Mouse (Mus musculus) heart, postnatal 0 days (tissue): Measurements from ENCODE around the gene Mdga2.

Experiments
- CTCF ChIP-seq: IDR thresholded peaks from 2 replicates; pipeline ENCODE4 v1.5.1; 2016; ENCODE audit warnings: antibody characterized with exemption, control low read depth, low read depth
- EP300 ChIP-seq: IDR thresholded peaks from 2 replicates; pipeline ENCODE4 v1.6.1; 2016; ENCODE audit warnings: antibody characterized with exemption, low read depth

DNA sequence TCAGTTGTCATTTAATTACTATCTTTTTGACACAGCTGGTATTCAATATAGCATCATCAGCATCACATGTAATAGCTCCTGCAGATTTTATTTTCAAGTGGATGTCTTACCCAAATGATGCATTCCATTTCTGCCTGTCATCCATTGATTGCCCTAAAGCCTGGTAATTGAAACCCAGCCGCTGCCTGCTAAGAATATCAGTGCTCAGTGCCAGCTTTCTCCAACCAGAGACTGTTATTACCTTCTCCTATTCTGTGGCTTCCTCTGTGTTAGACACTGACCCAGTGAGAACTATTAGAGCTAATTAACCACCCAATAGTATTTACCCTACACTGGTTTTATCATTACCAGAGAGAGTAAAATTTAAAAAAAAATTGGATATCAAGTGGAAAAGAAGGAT, 333.7 kb downstream of the Mdga2 start:
- TF ChIP-seq CTCF = no peak
- no peak for TF ChIP-seq EP300
